Mouse (Mus musculus) cerebellum, adult 9-10 months (tissue): ENCODE measurements around the gene Setd4.

Experiments used
- DNase-seq: peaks from one replicate; pipeline ENCODE4 v3.0.0; 2022

Setd4 gene

GRCm38 (mm10) chr16:93544931-93545330 is 58.9 kb downstream of the Setd4 start:
- no peak for DNase-seq

GRCm38 (mm10) chr16:93543704-93544103 is 60.2 kb downstream of the Setd4 start:
- peak; percentile 52 for DNase-seq

- no peak for DNase-seq
These were observed 64.0 kb downstream of the Setd4 start for GRCm38 (mm10) chr16:93539891-93540290.

- DNase-seq = no peak
These were observed 68.6 kb downstream of the Setd4 start for GRCm38 (mm10) chr16:93535151-93535853.
